24 mouse cellular contexts compared by ENCODE assay signal in genomic region chr12:41090771-41091170, GRCm38 (mm10).
A peak's percentile ranks its signal among the peaks of the same experiment; 100 is the strongest.
DNase-seq lines count a peak whose midpoint lies in the region; TF ChIP-seq lines count a peak whose summit lies in the region.
"Had no signal": no experiment of that assay in that cellular context is flagged by ENCODE, and none has a peak within 500 bp of the region (broad histone marks: within the 10 kb centered on the region; RNA-seq: fewer than 3 reads in every experiment).

No protein-coding gene starts in this region.

- no peak overlapping the region for H3K4me3 ChIP-seq in cerebellum, adult 2 months (replicated peaks; ENCODE audit: insufficient read depth, low read depth, low read length)
- H3K4me3 ChIP-seq in myocyte = no peak overlapping the region
- H3K4me3 ChIP-seq: embryonic facial prominence, embryonic 10.5 days; embryonic facial prominence, embryonic 13.5 days; erythroblast, embryonic 14.5 days; forebrain, embryonic 12.5 days; forebrain, embryonic 15.5 days; heart, adult 2 months; heart, embryonic 10.5 days; heart, embryonic 13.5 days; hindbrain, embryonic 12.5 days; hindbrain, embryonic 15.5 days had no signal

- H3K4me1 ChIP-seq in cerebellum, adult 2 months (ENCODE audit: control insufficient read depth, insufficient read depth, low read length) = no peaks in the 10 kb centered on the region
- H3K4me1 ChIP-seq: embryonic facial prominence, embryonic 10.5 days; embryonic facial prominence, embryonic 13.5 days; forebrain, embryonic 12.5 days; forebrain, embryonic 15.5 days; heart, embryonic 10.5 days; heart, embryonic 13.5 days; hindbrain, embryonic 12.5 days; hindbrain, embryonic 15.5 days had no signal

- H3ac ChIP-seq in myocyte (ENCODE audit: control insufficient read depth, insufficient read length) = no peak overlapping the region

- DNase-seq in adrenal gland, adult 2 months = peak; percentile 17
- DNase-seq in adrenal gland, adult 18-20 months (ENCODE audit: low spot score in 2 of 2) = no peak
- peak; percentile 7 for DNase-seq in cerebellum, adult 9-11 months
- no peak for DNase-seq in cerebellum, adult 2 months
- peak; percentile 19 for DNase-seq in 3T3-L1 (ENCODE audit: low read depth, low spot score)
- no peak for DNase-seq in spleen, adult 12 weeks (ENCODE audit: low spot score)
- no peak for DNase-seq in natural killer cell, adult 2 months (ENCODE audit: low spot score in 2 of 2)
- DNase-seq: adrenal gland, adult 8-10 months; B cell, adult 2 months; cerebellum, postnatal 36 days; embryo, embryonic 11 days; gastrocnemius, postnatal 25 days; heart, adult 2 months; heart, postnatal 14 days had no signal

- WGBS in cerebellum, adult 2 months = 41% methylated on average over 2 of the region's 2 CpGs

- no peaks in the 10 kb centered on the region for H3K79me2 ChIP-seq in myocyte (ENCODE audit: control insufficient read depth, insufficient read depth)

- H3K27ac ChIP-seq in cerebellum, adult 2 months (ENCODE audit: insufficient read depth, low read length) = no peak overlapping the region
- H3K27ac ChIP-seq: embryonic facial prominence, embryonic 10.5 days; embryonic facial prominence, embryonic 13.5 days; forebrain, embryonic 12.5 days; forebrain, embryonic 15.5 days; heart, adult 2 months; heart, embryonic 10.5 days; heart, embryonic 13.5 days; hindbrain, embryonic 12.5 days; hindbrain, embryonic 15.5 days had no signal

- no peaks in the 10 kb centered on the region for H3K27me3 ChIP-seq in cerebellum, adult 2 months (ENCODE audit: control insufficient read depth, insufficient read depth, low read length)
- H3K27me3 ChIP-seq in myocyte (ENCODE audit: control insufficient read depth, insufficient read depth, insufficient read length) = no peaks in the 10 kb centered on the region
- H3K27me3 ChIP-seq: embryonic facial prominence, embryonic 13.5 days; forebrain, embryonic 12.5 days; forebrain, embryonic 15.5 days; heart, embryonic 13.5 days; hindbrain, embryonic 12.5 days; hindbrain, embryonic 15.5 days had no signal

- no peaks in the 10 kb centered on the region for H3K36me3 ChIP-seq in myocyte (ENCODE audit: control insufficient read depth, insufficient read depth)
- H3K36me3 ChIP-seq: embryonic facial prominence, embryonic 10.5 days; embryonic facial prominence, embryonic 13.5 days; forebrain, embryonic 12.5 days; forebrain, embryonic 15.5 days; heart, embryonic 10.5 days; heart, embryonic 13.5 days; hindbrain, embryonic 12.5 days; hindbrain, embryonic 15.5 days had no signal

- no peak for TF ChIP-seq POLR2A in cerebellum, adult 2 months (IDR thresholded peaks at IDR 0.05; ENCODE audit: borderline replicate concordance, insufficient read depth, low read length)
- TF ChIP-seq POLR2A in myocyte (IDR thresholded peaks at IDR 0.05; ENCODE audit: insufficient read length, low read depth) = no peak

- TF ChIP-seq CTCF in cerebellum, adult 2 months (IDR thresholded peaks at IDR 0.05; ENCODE audit: borderline replicate concordance, insufficient read depth, low read depth, low read length) = no peak

- H3K4me2 ChIP-seq in myocyte (ENCODE audit: low read depth) = peak overlapping the region; percentile 53
- H3K4me2 ChIP-seq: embryonic facial prominence, embryonic 13.5 days; forebrain, embryonic 12.5 days; forebrain, embryonic 15.5 days; heart, embryonic 13.5 days; hindbrain, embryonic 12.5 days; hindbrain, embryonic 15.5 days had no signal

TF ChIP-seq in myocyte, 11 proteins besides CTCF, POLR2A, EP300 and RAD21:
- TF ChIP-seq SRF (IDR thresholded peaks at IDR 0.05; ENCODE audit: control insufficient read depth, insufficient read length, low read depth) = no peak
- no peak for TF ChIP-seq TCF12 (IDR thresholded peaks at IDR 0.05; ENCODE audit: insufficient read depth, poor library complexity, severe bottlenecking)
- TF ChIP-seq REST (IDR thresholded peaks at IDR 0.05; ENCODE audit: insufficient read depth, insufficient read length) = no peak
- no peak for TF ChIP-seq MYOD1 (IDR thresholded peaks at IDR 0.05; ENCODE audit: control insufficient read depth in 1 of 3, insufficient read length in 2 of 3, low read depth in 2 of 3)
- 0 out of 2 replicates have a peak, but pooled peaks have one; percentile 59 for TF ChIP-seq CEBPB (IDR thresholded peaks at IDR 0.05; ENCODE audit: insufficient read depth, poor library complexity, severe bottlenecking)

Comparison
In these comparisons a context has a peak if more than half of its experiments do, and no peak if none do; other contexts are left out.
1. DNase-seq: peak in adrenal gland, adult 2 months (single experiment), cerebellum, adult 9-11 months (single experiment) and 3T3-L1 (single experiment); none in adrenal gland, adult 18-20 months (0 of 2), cerebellum, adult 2 months (0 of 2), spleen, adult 12 weeks (single experiment) and natural killer cell, adult 2 months (0 of 2).